Mouse (Mus musculus) heart, postnatal 0 days (tissue): ENCODE measurements at regions not wholly inside any gene's neighbourhood (a gene's known extent, or its start where the extent isn't known, plus 50 kb on each side); places are given as distances from the start of the nearest gene placed in this dataset.

ENCODE experiments used
- ATAC-seq: fragments of 200-750 bp; cut with Nextera tagmentation; 2 replicates; pipeline ENCODE4 v1.8.0; 2017; ENCODE audit warnings: low read depth, moderate number of reproducible peaks, moderate library complexity; ENCODE audit not compliant: insufficient read depth
- DNase-seq: peaks from one replicate; pipeline ENCODE4 v3.0.0-alpha.2; 2016; ENCODE audit warnings: low spot score
- H3K27ac ChIP-seq: fragments of 300-500 bp; sonication (generic); 2 replicates; pipeline ENCODE4 v1.5.1; 2014; ENCODE audit warnings: low read depth, mild to moderate bottlenecking
- H3K27me3 ChIP-seq: fragments of 300-500 bp; sonication (generic); 2 replicates; pipeline ENCODE4 v1.6.1; 2014; ENCODE audit warnings: low read length, mixed read lengths; ENCODE audit not compliant: control insufficient read depth, insufficient read depth
- H3K36me3 ChIP-seq: fragments of 300-500 bp; sonication (generic); replicated peaks from 2 replicates; pipeline ENCODE4 v1.6.1; 2014; ENCODE audit warnings: low read length, mixed read lengths; ENCODE audit not compliant: control insufficient read depth, insufficient read depth
- H3K4me1 ChIP-seq: fragments of 300-500 bp; sonication (generic); 2 replicates; pipeline ENCODE4 v1.6.1; 2014; ENCODE audit warnings: antibody characterized with exemption; ENCODE audit not compliant: control insufficient read depth, insufficient read depth
- H3K4me2 ChIP-seq: fragments of 300-500 bp; sonication (generic); 2 replicates; pipeline ENCODE4 v1.6.1; 2014; ENCODE audit warnings: low read depth, mild to moderate bottlenecking, low read length, moderate library complexity
- H3K4me3 ChIP-seq: fragments of 300-500 bp; sonication (generic); 2 replicates; pipeline ENCODE4 v1.5.1; 2014; ENCODE audit warnings: low read depth, low read length
- H3K9ac ChIP-seq: fragments of 300-500 bp; sonication (generic); replicated peaks from 2 replicates; pipeline ENCODE4 v1.6.1; 2014; ENCODE audit warnings: low read depth, low read length, mixed read lengths
- H3K9me3 ChIP-seq: fragments of 300-500 bp; sonication (generic); replicated peaks from 2 replicates; pipeline ENCODE4 v1.6.1; 2016; ENCODE audit warnings: low read length; ENCODE audit not compliant: control insufficient read depth
- CTCF ChIP-seq: IDR thresholded peaks from 2 replicates; pipeline ENCODE4 v1.5.1; 2016; ENCODE audit warnings: antibody characterized with exemption, control low read depth, low read depth
- EP300 ChIP-seq: IDR thresholded peaks from 2 replicates; pipeline ENCODE4 v1.6.1; 2016; ENCODE audit warnings: antibody characterized with exemption, low read depth
- WGBS: fragments of 180-500 bp; shearing (Covaris S2); extraction: QIAGEN DNeasy Blood & Tissue Kit; methylation state at CpG from one replicate; pipeline ENCODE4 v1.1.7; 2014; 5-methylcytosine and 5-hydroxymethylcytosine counted together

- 50% methylated on average over 2 of the region's 2 CpGs for WGBS
Observed at GRCm38 (mm10) chr10:92277981-92278380, 444.2 kb downstream of the Nedd1 start.

GRCm38 (mm10) chr10:92257815-92258214, 464.4 kb downstream of the Nedd1 start:
- WGBS: 60% methylated on average over 3 of the region's 3 CpGs
- ATAC-seq (no peak), DNase-seq (no peak)
- Histone ChIP-seq H3K4me2 (no peak overlapping the region), H3K36me3 (no peaks in the 10 kb centered on the region), H3K27me3 (no peaks in the 10 kb centered on the region), H3K27ac (no peak overlapping the region), H3K9ac (no peak overlapping the region), H3K4me3 (no peak overlapping the region), H3K4me1 (no peaks in the 10 kb centered on the region), H3K9me3 (no peaks in the 10 kb centered on the region)
- TF ChIP-seq CTCF: no peak
- no peak for TF ChIP-seq EP300

More at GRCm38 (mm10) chr10:92277981-92278380, 444.2 kb downstream of the Nedd1 start:
- no peak overlapping the region for H3K27ac ChIP-seq
- H3K4me1 ChIP-seq: no peaks in the 10 kb centered on the region
- no peak overlapping the region for H3K4me3 ChIP-seq
- no peak for DNase-seq
- H3K4me2 ChIP-seq: no peak overlapping the region
- ATAC-seq: no peak
- no peaks in the 10 kb centered on the region for H3K9me3 ChIP-seq
- no peak for TF ChIP-seq CTCF
- no peak for TF ChIP-seq EP300
- H3K36me3 ChIP-seq: no peaks in the 10 kb centered on the region
- H3K27me3 ChIP-seq: no peaks in the 10 kb centered on the region
- H3K9ac ChIP-seq: no peak overlapping the region

GRCm38 (mm10) chr10:92248648-92249047, 473.6 kb downstream of the Nedd1 start:
- H3K27ac ChIP-seq: no peak overlapping the region
- ATAC-seq: no peak
- H3K9me3 ChIP-seq: no peaks in the 10 kb centered on the region
- H3K4me2 ChIP-seq: no peak overlapping the region
- no peak overlapping the region for H3K9ac ChIP-seq
- DNase-seq: no peak
- no peak overlapping the region for H3K4me3 ChIP-seq
- 74% methylated on average over 3 of the region's 3 CpGs for WGBS
- no peaks in the 10 kb centered on the region for H3K4me1 ChIP-seq
- no peak for TF ChIP-seq CTCF
- TF ChIP-seq EP300: no peak
- no peaks in the 10 kb centered on the region for H3K36me3 ChIP-seq
- no peaks in the 10 kb centered on the region for H3K27me3 ChIP-seq

GRCm38 (mm10) chr10:92247449-92247805, 474.8 kb downstream of the Nedd1 start:
- Histone ChIP-seq H3K27me3 (no peaks in the 10 kb centered on the region), H3K9me3 (no peaks in the 10 kb centered on the region), H3K4me1 (no peaks in the 10 kb centered on the region), H3K4me3 (no peak overlapping the region), H3K27ac (no peak overlapping the region), H3K36me3 (no peaks in the 10 kb centered on the region), H3K4me2 (no peak overlapping the region), H3K9ac (no peak overlapping the region)
- WGBS: 31% methylated on average over 5 of the region's 5 CpGs
- no peak for TF ChIP-seq EP300
- no peak for TF ChIP-seq CTCF
- DNase-seq: no peak
- no peak for ATAC-seq

- ATAC-seq: no peak
- WGBS: 35% methylated on average over 6 of the region's 7 CpGs
- TF ChIP-seq EP300: no peak
- no peak for TF ChIP-seq CTCF
Observed at GRCm38 (mm10) chr10:92246785-92247448, 475.3 kb downstream of the Nedd1 start.

GRCm38 (mm10) chr10:92242714-92243440, 479.3 kb downstream of the Nedd1 start:
- WGBS: 63% methylated on average over 11 of the region's 11 CpGs
- H3K27ac ChIP-seq: no peak overlapping the region
- no peaks in the 10 kb centered on the region for H3K36me3 ChIP-seq
- ATAC-seq: no peak
- no peaks in the 10 kb centered on the region for H3K4me1 ChIP-seq
- H3K9me3 ChIP-seq: no peaks in the 10 kb centered on the region
- TF ChIP-seq CTCF (no peak), EP300 (no peak)
- H3K4me3 ChIP-seq: no peak overlapping the region
- DNase-seq: no peak
- no peak overlapping the region for H3K4me2 ChIP-seq
- H3K9ac ChIP-seq: no peak overlapping the region
- no peaks in the 10 kb centered on the region for H3K27me3 ChIP-seq

More at GRCm38 (mm10) chr10:92246785-92247448, 475.3 kb downstream of the Nedd1 start:
- no peak overlapping the region for H3K27ac ChIP-seq
- H3K9me3 ChIP-seq: no peaks in the 10 kb centered on the region
- H3K4me3 ChIP-seq: no peak overlapping the region
- H3K27me3 ChIP-seq: no peaks in the 10 kb centered on the region
- no peak overlapping the region for H3K4me2 ChIP-seq
- H3K4me1 ChIP-seq: no peaks in the 10 kb centered on the region
- no peaks in the 10 kb centered on the region for H3K36me3 ChIP-seq
- DNase-seq: no peak
- no peak overlapping the region for H3K9ac ChIP-seq
